Mouse (Mus musculus): ENCODE data around the gene Fam43a. TPM values are rescaled to one million over a fixed set of nuclear protein-coding genes. Genes with fewer than 3 reads are reported as not detected.

Fam43a gene
- polyA plus RNA-seq (2012; ENCODE audit: low replicate concordance): 14.4 and 24.4 TPM in 2 replicates

DNA sequence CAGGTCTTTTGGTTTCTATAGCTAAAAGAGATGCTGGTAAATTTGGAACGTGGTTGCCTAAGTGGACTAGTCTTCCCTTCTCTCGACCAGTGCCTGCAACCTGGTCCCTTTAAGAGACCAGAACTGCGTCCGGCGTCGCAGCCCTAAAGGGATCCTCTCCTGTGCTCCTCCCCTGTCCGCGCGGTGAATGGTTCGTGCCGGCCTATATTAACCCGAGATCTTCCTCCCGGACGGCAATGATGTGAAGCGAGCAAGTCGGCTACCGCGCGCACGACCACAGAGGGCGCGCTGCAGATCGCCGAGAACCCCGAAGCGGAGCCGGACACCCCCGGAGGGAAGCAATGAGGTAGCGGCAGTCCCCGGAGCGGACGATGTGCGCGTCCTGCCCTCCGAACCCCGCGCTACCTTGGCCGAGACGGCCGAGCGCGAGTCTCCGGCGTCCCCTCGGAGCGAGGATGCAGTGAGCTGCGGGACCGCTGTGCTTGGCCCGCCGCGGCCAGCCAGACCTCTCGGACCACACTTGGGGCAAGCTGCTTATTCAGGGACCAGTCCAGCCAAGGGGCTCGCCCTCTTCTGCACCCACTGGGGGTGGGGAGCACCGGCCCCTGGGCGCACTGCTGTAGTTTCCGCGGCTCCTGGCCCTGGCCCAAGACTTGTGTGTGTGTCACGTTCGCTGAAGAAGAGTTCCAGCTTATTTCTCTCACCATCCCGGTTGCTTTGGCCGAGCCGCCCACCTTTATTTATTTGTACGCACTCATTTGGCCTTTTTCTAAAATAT is at the start of gene Fam43a:
TSS of gene Fam43a (plus strand) at position 233 of the 778 bp plus-strand sequence.

DNA sequence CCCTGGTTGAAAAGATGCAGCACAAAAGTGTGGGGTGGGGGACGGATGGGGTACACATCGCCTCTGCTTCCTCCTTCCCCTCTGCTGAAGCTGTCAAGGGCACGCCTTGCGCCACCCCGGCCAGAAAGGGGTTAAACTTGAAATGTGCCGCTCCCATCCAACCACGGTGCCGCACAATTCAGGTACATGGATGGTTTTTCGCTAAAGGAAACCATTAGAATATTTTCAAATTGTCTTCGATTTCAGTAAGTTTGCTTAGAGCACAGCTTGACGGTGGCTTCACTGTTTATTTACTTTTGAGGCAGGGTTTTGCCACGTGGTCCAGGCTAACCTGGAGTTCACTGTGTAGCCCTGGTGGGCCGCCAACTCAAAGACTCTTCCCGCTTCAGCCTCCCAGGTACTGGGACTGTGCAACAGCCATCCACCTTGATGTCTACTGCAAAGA is 48.8 kb upstream of the Fam43a start, which contains the start of gene Tmem44:
TSS of gene Tmem44 (minus strand) at position 95 of the 445 bp plus-strand sequence.

DNA sequence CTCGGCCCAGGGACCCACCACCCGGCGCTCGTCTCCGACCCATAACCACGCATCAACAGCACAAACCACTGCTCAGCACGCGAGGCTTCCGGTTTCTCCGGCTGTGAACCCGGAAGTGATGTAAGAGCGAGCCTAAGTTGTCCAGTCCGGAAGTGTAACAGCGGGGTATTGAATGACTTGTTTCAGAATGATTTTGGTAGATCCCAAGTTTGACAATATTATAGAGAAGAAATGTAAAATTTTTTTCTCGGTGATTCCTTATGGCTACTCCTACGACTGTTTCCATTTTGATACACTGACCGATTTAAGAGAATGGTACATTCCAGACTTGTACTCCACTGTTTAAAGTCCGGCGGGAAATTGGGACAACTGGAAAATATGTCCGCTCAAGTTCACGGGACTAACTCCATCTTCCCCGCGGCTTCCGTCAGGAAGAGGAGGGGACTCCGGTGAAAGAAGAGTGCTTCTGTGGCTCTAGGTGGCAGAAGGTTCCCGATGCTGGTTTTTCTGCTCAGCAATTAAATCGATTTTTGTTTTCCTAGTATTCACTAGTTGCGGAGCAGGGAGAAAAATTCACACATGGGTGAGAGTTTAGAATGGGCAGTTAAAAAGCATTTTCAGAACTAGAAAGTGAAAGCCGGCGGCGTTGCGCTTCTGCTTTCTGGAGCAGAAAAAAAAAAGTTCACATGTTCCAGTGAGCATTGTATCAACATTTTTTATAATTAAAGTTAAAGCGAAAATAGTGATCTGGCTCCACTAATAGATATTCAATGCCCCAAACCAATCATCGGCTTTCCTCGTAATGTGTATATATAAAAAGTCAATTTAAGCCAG is 11.8 kb upstream of the Fam43a start, which contains the start of gene Lsg1:
TSS of gene Lsg1 (minus strand) at position 99 of the 834 bp plus-strand sequence.

Other genes starting within 250 kb of the Fam43a start
- gene Atp13a3, start 193.7 kb upstream of the Fam43a start, polyA plus RNA-seq (2012; ENCODE audit: low replicate concordance): 158 and 287 TPM in 2 replicates
- 0.39 and 1.9 TPM in 2 replicates for gene Tmem44, start 48.9 kb upstream of the Fam43a start, polyA plus RNA-seq (2012; ENCODE audit: low replicate concordance)
- gene Lsg1, start 12.1 kb upstream of the Fam43a start, polyA plus RNA-seq (2012; ENCODE audit: low replicate concordance): 2.3 and 6.9 TPM in 2 replicates